Mouse (Mus musculus) midbrain, embryonic 13.5 days (tissue): ENCODE measurements around the gene Glis1. TPM values are rescaled to one million over a fixed set of nuclear protein-coding genes. Genes with fewer than 3 reads are reported as not detected.

ENCODE experiments used
- ATAC-seq: fragments of 200-750 bp; cut with Nextera tagmentation; 2 replicates; pipeline ENCODE4 v1.8.0; 2017; ENCODE audit warnings: mild to moderate bottlenecking, moderate TSS enrichment, moderate library complexity
- H3K27ac ChIP-seq: fragments of 300-500 bp; sonication (generic); 2 replicates; pipeline ENCODE4 v1.5.1; 2015; ENCODE audit warnings: inconsistent platforms, mild to moderate bottlenecking, moderate library complexity
- H3K27me3 ChIP-seq: fragments of 300-500 bp; sonication (generic); 2 replicates; pipeline ENCODE4 v1.6.1; 2015; ENCODE audit warnings: mild to moderate bottlenecking, inconsistent platforms
- H3K36me3 ChIP-seq: fragments of 300-500 bp; sonication (generic); 2 replicates; pipeline ENCODE4 v1.6.1; 2015; ENCODE audit warnings: mild to moderate bottlenecking, inconsistent platforms
- H3K4me1 ChIP-seq: fragments of 300-500 bp; sonication (generic); replicated peaks from 2 replicates; pipeline ENCODE4 v1.6.1; 2015; ENCODE audit warnings: inconsistent platforms
- H3K4me2 ChIP-seq: fragments of 300-500 bp; sonication (generic); replicated peaks from 2 replicates; pipeline ENCODE4 v1.6.1; 2015; ENCODE audit warnings: moderate library complexity, mild to moderate bottlenecking, inconsistent platforms
- H3K4me3 ChIP-seq: fragments of 300-500 bp; sonication (generic); replicated peaks from 2 replicates; pipeline ENCODE4 v1.5.1; 2015; ENCODE audit warnings: mild to moderate bottlenecking, inconsistent platforms
- H3K9ac ChIP-seq: fragments of 300-500 bp; sonication (generic); replicated peaks from 2 replicates; pipeline ENCODE4 v1.6.1; 2015; ENCODE audit warnings: mild to moderate bottlenecking, inconsistent platforms
- H3K9me3 ChIP-seq: fragments of 300-500 bp; sonication (generic); 2 replicates; pipeline ENCODE4 v1.6.1; 2016; ENCODE audit warnings: mild to moderate bottlenecking, inconsistent platforms
- WGBS: fragments of 180-500 bp; shearing (Covaris S2); methylation state at CpG from one replicate; pipeline ENCODE4 v1.1.7; 2015; 5-methylcytosine and 5-hydroxymethylcytosine counted together
- polyA plus RNA-seq: library from polyadenylated mRNA; unstranded; fragments of >200 nt; fragmentation: Nextera tagmentation; extraction: Ambion mirVana; gene quantifications from 2 replicates; pipeline ENCODE4 v1.2.1, GENCODE M21; 2015

The Glis1 gene
- polyA plus RNA-seq, 1 experiment from 2014 or later, result 1.5 TPM

- H3K4me2 ChIP-seq, result no peak overlapping the region
- ATAC-seq, result no peak
- no peaks in the 10 kb centered on the region; the same call in 1 of the 2 replicates for H3K4me1 ChIP-seq
- no peak overlapping the region for H3K4me3 ChIP-seq
- 70% methylated on average over 4 of the region's 4 CpGs for WGBS
- H3K27me3 ChIP-seq, result no peaks in the 10 kb centered on the region
- H3K27ac ChIP-seq, result no peak overlapping the region
- H3K9ac ChIP-seq, result no peak overlapping the region
- H3K9me3 ChIP-seq, result no peaks in the 10 kb centered on the region
- H3K36me3 ChIP-seq, result no peaks in the 10 kb centered on the region
Measured at GRCm38 (mm10) chr4:107641624-107642023, 207.2 kb downstream of the Glis1 start.

GRCm38 (mm10) chr4:107648959-107649485 lies 214.6 kb downstream of the Glis1 start:
- no peak for ATAC-seq
- 82% methylated on average over 5 of the region's 5 CpGs for WGBS

GRCm38 (mm10) chr4:107651021-107651496 lies 216.7 kb downstream of the Glis1 start:
- Histone ChIP-seq H3K9ac (no peak overlapping the region), H3K27ac (no peak overlapping the region), H3K36me3 (no peaks in the 10 kb centered on the region), H3K4me3 (no peak overlapping the region), H3K27me3 (peaks cover 10% of the 10 kb centered on the region), H3K4me1 (peaks cover 27% of the 10 kb centered on the region), H3K4me2 (0 out of 2 replicates have a peak overlapping the region, but pooled peaks have one; percentile 9), H3K9me3 (no peaks in the 10 kb centered on the region)
- peak; percentile 41 for ATAC-seq
- 19% methylated on average over 12 of the region's 12 CpGs for WGBS

More at GRCm38 (mm10) chr4:107648959-107649485, 214.6 kb downstream of the Glis1 start:
- Histone ChIP-seq H3K27me3 (peaks cover 7% of the 10 kb centered on the region; the same call in 1 of the 2 replicates), H3K27ac (no peak overlapping the region), H3K4me2 (no peak overlapping the region), H3K4me1 (peaks cover 27% of the 10 kb centered on the region), H3K4me3 (no peak overlapping the region), H3K9ac (no peak overlapping the region), H3K9me3 (no peaks in the 10 kb centered on the region), H3K36me3 (no peaks in the 10 kb centered on the region)

- H3K9ac ChIP-seq, result no peak overlapping the region
- ATAC-seq, result peak; percentile 90
- 13% methylated on average over 7 of the region's 7 CpGs for WGBS
- H3K27ac ChIP-seq, result no peak overlapping the region
- H3K36me3 ChIP-seq, result no peaks in the 10 kb centered on the region
- H3K4me3 ChIP-seq, result no peak overlapping the region
- no peaks in the 10 kb centered on the region for H3K9me3 ChIP-seq
- no peak overlapping the region for H3K4me2 ChIP-seq
- H3K4me1 ChIP-seq, result peaks cover 27% of the 10 kb centered on the region
- H3K27me3 ChIP-seq, result peaks cover 10% of the 10 kb centered on the region
Measured at GRCm38 (mm10) chr4:107652598-107653279, 218.3 kb downstream of the Glis1 start.

GRCm38 (mm10) chr4:107653280-107653643 lies 218.9 kb downstream of the Glis1 start:
- peak; percentile 32; the same call in 1 of the 2 replicates for ATAC-seq
- 77% methylated on average over 5 of the region's 5 CpGs for WGBS
- Histone ChIP-seq H3K4me1 (peaks cover 27% of the 10 kb centered on the region), H3K4me3 (no peak overlapping the region), H3K36me3 (no peaks in the 10 kb centered on the region), H3K9ac (no peak overlapping the region), H3K27me3 (peaks cover 10% of the 10 kb centered on the region), H3K27ac (no peak overlapping the region), H3K9me3 (no peaks in the 10 kb centered on the region), H3K4me2 (no peak overlapping the region)

- Histone ChIP-seq H3K9me3 (no peaks in the 10 kb centered on the region), H3K9ac (no peak overlapping the region), H3K4me3 (no peak overlapping the region), H3K36me3 (no peaks in the 10 kb centered on the region), H3K4me2 (no peak overlapping the region), H3K27ac (no peak overlapping the region), H3K27me3 (no peaks in the 10 kb centered on the region), H3K4me1 (no peaks in the 10 kb centered on the region)
- 87% methylated on average over 11 of the region's 11 CpGs for whole genome bisulfite sequencing
- no peak for ATAC-seq
Measured at GRCm38 (mm10) chr4:107660649-107661048, 226.3 kb downstream of the Glis1 start.

GRCm38 (mm10) chr4:107668514-107668913 lies 234.1 kb downstream of the Glis1 start:
- H3K27me3 ChIP-seq, result peaks cover 9% of the 10 kb centered on the region; the same call in 1 of the 2 replicates
- WGBS, result 88% methylated on average over 2 of the region's 2 CpGs
- no peak overlapping the region for H3K4me3 ChIP-seq

GRCm38 (mm10) chr4:107670731-107671130 lies 236.3 kb downstream of the Glis1 start:
- H3K4me2 ChIP-seq, result no peak overlapping the region
- peaks cover 17% of the 10 kb centered on the region for H3K27me3 ChIP-seq
- ATAC-seq, result no peak
- 75% methylated on average over 5 of the region's 5 CpGs for WGBS
- no peaks in the 10 kb centered on the region for H3K36me3 ChIP-seq
- H3K9me3 ChIP-seq, result no peaks in the 10 kb centered on the region
- no peak overlapping the region for H3K27ac ChIP-seq
- H3K9ac ChIP-seq, result no peak overlapping the region
- H3K4me3 ChIP-seq, result no peak overlapping the region
- peaks cover 12% of the 10 kb centered on the region for H3K4me1 ChIP-seq

More at GRCm38 (mm10) chr4:107668514-107668913, 234.1 kb downstream of the Glis1 start:
- ATAC-seq, result no peak
- Histone ChIP-seq H3K27ac (no peak overlapping the region), H3K36me3 (no peaks in the 10 kb centered on the region), H3K9ac (no peak overlapping the region), H3K4me1 (peaks cover 4% of the 10 kb centered on the region), H3K9me3 (no peaks in the 10 kb centered on the region), H3K4me2 (no peak overlapping the region)

GRCm38 (mm10) chr4:107673638-107674321 lies 239.4 kb downstream of the Glis1 start:
- H3K4me1 ChIP-seq, result peaks cover 25% of the 10 kb centered on the region
- 0 out of 2 replicates have a peak, but pooled peaks cover 3% of the 10 kb centered on the region for H3K36me3 ChIP-seq
- peak overlapping the region; percentile 12; the same call in 1 of the 2 replicates for H3K4me3 ChIP-seq
- H3K4me2 ChIP-seq, result peak overlapping the region; percentile 43
- peaks cover 39% of the 10 kb centered on the region for H3K27me3 ChIP-seq
- peak overlapping the region; percentile 36; the same call in 1 of the 2 replicates for H3K9ac ChIP-seq
- peak; percentile 93 for ATAC-seq
- WGBS, result 8% methylated on average over 23 of the region's 23 CpGs
- H3K9me3 ChIP-seq, result no peaks in the 10 kb centered on the region
- H3K27ac ChIP-seq, result peak overlapping the region; percentile 91

- H3K4me3 ChIP-seq, result no peak overlapping the region
- H3K4me1 ChIP-seq, result peaks cover 30% of the 10 kb centered on the region
- no peak; the same call in 1 of the 2 replicates for ATAC-seq
- H3K27ac ChIP-seq, result peak overlapping the region; percentile 91
- peak overlapping the region; percentile 43; the same call in 1 of the 2 replicates for H3K4me2 ChIP-seq
- H3K9ac ChIP-seq, result no peak overlapping the region
- 0 out of 2 replicates have a peak, but pooled peaks cover 3% of the 10 kb centered on the region for H3K36me3 ChIP-seq
- 25% methylated on average over 5 of the region's 5 CpGs for whole genome bisulfite sequencing
- peaks cover 43% of the 10 kb centered on the region for H3K27me3 ChIP-seq
- no peaks in the 10 kb centered on the region for H3K9me3 ChIP-seq
Measured at GRCm38 (mm10) chr4:107674322-107674644, 239.9 kb downstream of the Glis1 start.

GRCm38 (mm10) chr4:107675645-107676044 lies 241.3 kb downstream of the Glis1 start:
- no peak for ATAC-seq
- no peak overlapping the region for H3K27ac ChIP-seq
- no peaks in the 10 kb centered on the region for H3K9me3 ChIP-seq
- peaks cover 43% of the 10 kb centered on the region for H3K4me1 ChIP-seq
- H3K4me3 ChIP-seq, result no peak overlapping the region
- 69% methylated on average over 10 of the region's 10 CpGs for WGBS
- no peak overlapping the region for H3K4me2 ChIP-seq
- H3K27me3 ChIP-seq, result peaks cover 43% of the 10 kb centered on the region
- 0 out of 2 replicates have a peak, but pooled peaks cover 3% of the 10 kb centered on the region for H3K36me3 ChIP-seq
- H3K9ac ChIP-seq, result no peak overlapping the region
